Mouse (Mus musculus): ENCODE measurements at regions not wholly inside any gene's neighbourhood (a gene's known extent, or its start where the extent isn't known, plus 50 kb on each side); places are given as distances from the start of the nearest gene placed in this dataset.

DNA sequence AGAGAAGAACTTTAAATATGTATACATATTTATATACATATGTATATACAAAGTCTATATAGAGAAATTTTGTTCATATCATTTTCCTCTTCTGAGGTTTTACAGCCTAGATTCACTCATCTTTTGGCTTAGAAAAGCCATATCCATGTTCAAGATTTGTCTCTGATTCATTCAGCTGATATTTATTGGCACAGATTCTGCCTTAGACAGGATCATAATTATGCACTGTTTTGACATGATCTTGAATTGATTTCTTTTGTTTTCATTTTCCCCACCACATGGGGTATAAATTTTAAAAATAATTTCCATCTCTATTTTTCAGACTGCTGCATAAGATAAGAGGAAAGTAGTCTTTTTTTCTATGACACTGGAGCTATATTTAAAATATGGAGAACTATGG is 1148.9 kb upstream of the Gje1 start:
- TF ChIP-seq ZNF384 (IDR thresholded peaks at IDR 0.05; ENCODE audit: low read depth, low read length) (no peak), ZC3H11A (IDR thresholded peaks at IDR 0.05; ENCODE audit: borderline replicate concordance, low read depth, low read length) (no peak), HCFC1 (IDR thresholded peaks at IDR 0.05; ENCODE audit: borderline replicate concordance, insufficient read depth, low read length) (no peak), CHD2 (IDR thresholded peaks at IDR 0.05; ENCODE audit: low read depth, low read length) (no peak)

Data from ES-E14 (cell line).